Comparison of ENCODE assay signal across 14 mouse cellular contexts in the genomic region with DNA sequence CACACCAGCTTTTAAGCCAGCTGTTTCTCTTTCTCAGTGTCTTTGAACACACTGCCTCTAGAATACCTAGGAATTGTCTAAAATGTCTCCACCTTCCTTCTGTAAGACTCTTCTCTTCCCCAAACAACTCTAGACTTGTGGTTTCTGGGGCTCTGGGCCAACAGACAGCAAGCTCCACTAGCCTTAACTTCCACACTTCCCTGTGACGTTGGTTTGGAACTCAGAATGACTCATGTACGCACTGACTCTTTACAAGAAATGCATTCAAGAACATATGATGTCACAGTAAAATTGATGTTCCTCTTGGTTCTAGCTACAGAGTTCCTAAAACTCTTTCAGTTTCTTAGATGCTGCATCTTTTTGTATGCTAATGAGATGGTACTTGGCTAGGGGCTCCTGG. TPM values are rescaled to one million over a fixed set of nuclear protein-coding genes. Genes with fewer than 3 reads are reported as not detected.
A peak's percentile ranks its signal among the peaks of the same experiment; 100 is the strongest.
DNase-seq lines count a peak whose midpoint lies in the region; ATAC-seq lines count a peak whose summit lies in the region.
"Had no signal": no experiment of that assay in that cellular context is flagged by ENCODE, and none has a peak within 500 bp of the region (broad histone marks: within the 10 kb centered on the region; RNA-seq: fewer than 3 reads in every experiment).

No protein-coding gene starts in this region.

- ATAC-seq in granulocyte monocyte progenitor cell, adult 5-6 weeks (replicated peaks; ENCODE audit: poor library complexity, severe bottlenecking), result peak; percentile 72
- peak; percentile 57; the same call in 1 of the 2 replicates for ATAC-seq in neutrophil, adult 5-6 weeks (ENCODE audit: extremely low read depth, insufficient number of reproducible peaks, low FRiP score, poor library complexity, severe bottlenecking)
- ATAC-seq: forebrain, embryonic 14.5 days; intestine, embryonic 15.5 days had no signal

- DNase-seq in 3T3-L1 (ENCODE audit: low read depth, low spot score), result peak; percentile 32
- DNase-seq in 416B (ENCODE audit: low read depth), result peak; percentile 70
- DNase-seq in adrenal gland, postnatal 14 days, result no peak
- DNase-seq in Muller cell, postnatal 12 days (ENCODE audit: inconsistent ontology term), result no peak
- DNase-seq: adrenal gland, adult 8-10 months; cerebellum, adult 2 months; cerebellum, postnatal 10 days; embryo, embryonic 11 days; gastrocnemius, postnatal 36 days; heart, adult 18-20 months had no signal

RNA-seq across cellular contexts. Expression of a gene that starts 22.6 kb away (rescaled TPM):
- total RNA-seq in granulocyte monocyte progenitor cell, adult 5-6 weeks (2014; fragmentation: Nextera tagmentation), result 31.0 and 68.9 TPM in 2 replicates
- 56.4 and 67.5 TPM in 2 replicates for total RNA-seq in granulocyte monocyte progenitor cell, adult 5-6 weeks (2017)
- 62.6 and 71.3 TPM in 2 replicates for total RNA-seq in neutrophil, adult 5-6 weeks (2017)
- 29.6 and 32.2 TPM in 2 replicates for total RNA-seq in adrenal gland, postnatal 14 days (2021)

RNA-seq across cellular contexts. Expression of a gene that starts 22.6 kb away (rescaled TPM):
- 76.3 and 98.6 TPM in 2 replicates for total RNA-seq in granulocyte monocyte progenitor cell, adult 5-6 weeks (2014; fragmentation: Nextera tagmentation)
- 29.1 and 53.0 TPM in 2 replicates for total RNA-seq in granulocyte monocyte progenitor cell, adult 5-6 weeks (2017)
- 53.8 and 69.7 TPM in 2 replicates for total RNA-seq in neutrophil, adult 5-6 weeks (2017)
- 58.4 and 60.0 TPM in 2 replicates for total RNA-seq in adrenal gland, postnatal 14 days (2021)

Comparison
In these comparisons a context has a peak if more than half of its experiments do, and no peak if none do; other contexts are left out.
1. DNase-seq: peak in 3T3-L1 (single experiment) and 416B (single experiment); none in adrenal gland, postnatal 14 days (single experiment) and Muller cell, postnatal 12 days (single experiment).